Mouse (Mus musculus) bone marrow, adult 2 months (tissue): ENCODE measurements around the gene Chd3. TPM values are rescaled to one million over a fixed set of nuclear protein-coding genes. Genes with fewer than 3 reads are reported as not detected.

Experiments
- H3K27ac ChIP-seq: fragments of 200-500 bp; 2 replicates; pipeline ENCODE4 v1.5.1; 2012; ENCODE audit warnings: low read depth, mild to moderate bottlenecking, control low read depth, inconsistent platforms, low read length; ENCODE audit not compliant: control insufficient read depth, poor library complexity, insufficient read depth
- H3K4me1 ChIP-seq: fragments of 200-500 bp; 2 replicates; pipeline ENCODE4 v1.6.1; 2011; ENCODE audit warnings: low read length; ENCODE audit not compliant: control insufficient read depth, insufficient read depth
- H3K4me3 ChIP-seq: fragments of 200-500 bp; replicated peaks from 2 replicates; pipeline ENCODE3; 2011; ENCODE audit warnings: mild to moderate bottlenecking, low read depth, low read length, control low read depth; ENCODE audit not compliant: control insufficient read depth
- CTCF ChIP-seq: fragments of 200-500 bp; IDR thresholded peaks from 2 replicates; pipeline ENCODE4 v1.5.1; 2011; ENCODE audit warnings: low read length, control low read depth; ENCODE audit not compliant: control insufficient read depth, insufficient read depth
- POLR2A ChIP-seq: fragments of 200-500 bp; IDR thresholded peaks from 2 replicates; pipeline ENCODE4 v1.6.1; 2011; ENCODE audit warnings: low read depth, mild to moderate bottlenecking, control low read depth, low read length, borderline replicate concordance; ENCODE audit not compliant: control insufficient read depth
- WGBS: fragments of 180-500 bp; shearing (Covaris S2); methylation state at CpG from one replicate; pipeline ENCODE4 v1.1.7; 2018; 5-methylcytosine and 5-hydroxymethylcytosine counted together
- polyA plus RNA-seq: library from polyadenylated mRNA; stranded (reverse); fragments of >200 nt; gene quantifications from 2 replicates; pipeline ENCODE4 v1.2.4, GENCODE M21; 2011; ENCODE audit warnings: low replicate concordance; ENCODE audit not compliant: missing spikeins, insufficient read depth, insufficient read length

Gene Chd3
- polyA plus RNA-seq, 1 experiment, result 54.5 TPM

- Histone ChIP-seq H3K27ac (no peak overlapping the region), H3K4me1 (no peaks in the 10 kb centered on the region), H3K4me3 (no peak overlapping the region)
- TF ChIP-seq POLR2A (no peak), CTCF (no peak)
- WGBS, result 86% methylated on average over 5 of the region's 5 CpGs
These were observed 12.7 kb downstream of the Chd3 start for GRCm38 (mm10) chr11:69356544-69356943.

GRCm38 (mm10) chr11:69346441-69346840 is 22.8 kb downstream of the Chd3 start:
- 96% methylated on average over 26 of the region's 26 CpGs for WGBS
- TF ChIP-seq CTCF (no peak), POLR2A (no peak)
- Histone ChIP-seq H3K4me3 (no peak overlapping the region), H3K4me1 (no peaks in the 10 kb centered on the region), H3K27ac (no peak overlapping the region)

DNA sequence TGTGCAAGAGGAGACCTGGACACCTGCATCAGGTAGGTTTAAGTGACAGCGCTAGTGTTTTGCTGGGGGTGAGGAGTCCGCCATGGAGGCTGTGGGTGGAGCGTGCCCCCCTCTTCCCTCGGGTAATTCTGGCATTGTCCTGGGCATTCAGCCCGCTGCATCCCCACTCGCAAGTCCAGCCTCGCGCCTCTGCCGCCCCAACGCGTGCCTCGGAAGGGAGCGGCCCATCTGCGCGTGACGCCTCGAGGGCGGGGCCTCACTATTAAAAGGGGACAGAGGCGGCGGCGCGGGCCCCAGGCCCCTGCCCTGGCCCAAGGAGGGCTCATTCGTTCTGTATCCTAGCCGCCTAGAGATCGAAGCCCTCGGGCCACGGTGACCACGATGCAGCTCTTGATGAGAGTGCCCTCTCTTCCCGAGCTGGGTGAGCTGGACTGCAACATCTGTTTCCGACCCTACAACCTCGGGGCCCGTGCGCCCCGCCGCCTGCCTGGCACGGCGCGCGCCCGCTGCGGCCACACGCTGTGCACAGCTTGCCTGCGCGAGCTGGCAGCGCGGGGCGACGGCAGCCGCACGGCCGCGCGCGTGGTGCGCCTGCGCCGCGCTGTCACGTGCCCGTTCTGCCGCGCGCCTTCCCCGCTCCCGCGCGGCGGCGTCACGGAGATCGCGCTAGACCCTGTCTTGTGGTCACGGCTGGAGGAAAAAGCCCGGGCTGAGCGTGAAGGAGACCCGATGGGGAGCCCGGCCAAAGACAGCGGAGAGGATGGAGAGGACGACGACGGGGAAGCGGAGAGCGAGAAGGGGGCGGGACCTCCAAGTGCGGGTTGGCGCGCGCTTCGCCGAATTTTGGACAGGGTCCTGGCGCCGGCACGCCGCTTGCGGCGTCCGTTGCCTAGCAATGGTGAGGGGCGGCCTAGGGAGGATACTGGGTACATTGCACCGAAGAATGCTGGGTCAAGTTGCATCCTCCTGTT is 28.8 kb downstream of the Chd3 start, which contains the start of gene Rnf227:
Rnf227 (plus strand) TSS at position 301 of the 971 bp plus-strand sequence.
- peaks cover 2% of the 10 kb centered on the region; the same call in 1 of the 2 replicates for H3K4me1 ChIP-seq
- peak within 1 kb of the TSS; percentile 77 for H3K4me3 ChIP-seq
- no peak for TF ChIP-seq CTCF
- TF ChIP-seq POLR2A, result no peak
- WGBS, result 3% methylated on average over 99 of the region's 99 CpGs
- peak within 1 kb of the TSS; percentile 60 for H3K27ac ChIP-seq

GRCm38 (mm10) chr11:69334796-69335195 is 34.4 kb downstream of the Chd3 start:
- WGBS, result 78% methylated on average over 4 of the region's 4 CpGs

GRCm38 (mm10) chr11:69333922-69334321 is 35.3 kb downstream of the Chd3 start:
- Histone ChIP-seq H3K4me3 (no peak overlapping the region), H3K4me1 (no peaks in the 10 kb centered on the region; the same call in 1 of the 2 replicates), H3K27ac (no peak overlapping the region)
- no peak for TF ChIP-seq POLR2A
- WGBS, result 16% methylated on average over 3 of the region's 3 CpGs

More at GRCm38 (mm10) chr11:69334796-69335195, 34.4 kb downstream of the Chd3 start:
- Histone ChIP-seq H3K27ac (no peak overlapping the region), H3K4me3 (no peak overlapping the region), H3K4me1 (no peaks in the 10 kb centered on the region; the same call in 1 of the 2 replicates)
- TF ChIP-seq CTCF (no peak), POLR2A (no peak)

DNA sequence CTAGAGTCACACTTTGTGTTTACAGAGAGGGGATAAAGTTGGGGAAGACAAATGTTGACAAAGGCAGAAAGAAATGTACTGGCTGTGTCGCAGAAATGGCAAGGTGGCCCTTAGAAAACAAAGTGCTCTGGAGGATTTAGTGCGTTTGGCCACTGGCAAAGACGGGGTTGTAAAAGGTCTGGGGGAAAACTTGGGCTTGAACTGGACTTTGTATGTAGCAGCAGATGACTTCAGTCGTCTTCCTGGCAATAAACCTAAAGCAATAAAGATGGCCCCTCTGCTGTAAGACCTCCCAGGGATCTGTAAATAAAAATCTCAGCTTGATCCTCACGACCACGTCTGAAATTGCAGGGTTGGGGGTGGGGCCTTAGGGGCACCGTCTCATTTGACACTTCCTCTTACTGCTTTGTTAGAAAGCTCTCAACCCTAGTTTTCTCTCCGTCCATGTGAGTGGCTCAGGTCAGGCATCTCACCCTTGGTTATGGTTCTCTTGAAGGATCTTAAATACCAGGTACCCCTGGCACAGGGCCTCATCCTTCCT is 36.4 kb downstream of the Chd3 start:
- no peaks in the 10 kb centered on the region; the same call in 1 of the 2 replicates for H3K4me1 ChIP-seq
- H3K27ac ChIP-seq, result no peak overlapping the region
- 36% methylated on average over 8 of the region's 8 CpGs for WGBS
- no peak overlapping the region for H3K4me3 ChIP-seq
- TF ChIP-seq POLR2A (no peak), CTCF (no peak)

- under 1% methylated on average over 24 of the region's 24 CpGs for WGBS
- TF ChIP-seq CTCF (no peak), POLR2A (peak; percentile 29; the same call in 1 of the 2 replicates)
- H3K4me3 ChIP-seq, result peak overlapping the region; percentile 62
- H3K27ac ChIP-seq, result no peak overlapping the region
- no peaks in the 10 kb centered on the region; the same call in 1 of the 2 replicates for H3K4me1 ChIP-seq
These were observed 37.2 kb downstream of the Chd3 start for GRCm38 (mm10) chr11:69331929-69332405.

DNA sequence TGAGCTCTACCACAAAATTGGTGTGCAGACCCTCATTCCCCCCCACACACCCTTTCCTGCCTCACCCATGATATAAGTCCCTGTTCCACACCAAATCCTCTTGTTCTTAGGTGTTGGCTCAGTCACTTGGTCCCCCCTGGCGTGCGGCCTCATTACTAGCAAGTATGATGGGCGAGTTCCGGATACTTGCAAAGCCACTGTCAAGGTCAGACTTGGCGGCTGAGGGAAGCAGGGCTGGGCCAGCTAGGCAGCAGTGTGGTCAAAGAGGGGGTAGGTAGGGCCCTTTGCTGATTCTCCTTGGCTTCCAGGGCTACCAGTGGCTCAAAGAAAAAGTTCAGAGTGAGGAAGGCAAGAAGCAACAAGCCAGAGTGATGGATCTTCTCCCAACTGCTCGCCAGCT is 38.1 kb downstream of the Chd3 start:
- no peaks in the 10 kb centered on the region; the same call in 1 of the 2 replicates for H3K4me1 ChIP-seq
- WGBS, result 82% methylated on average over 6 of the region's 6 CpGs

More for the DNA sequence above, 38.1 kb downstream of the Chd3 start:
- no peak overlapping the region for H3K4me3 ChIP-seq
- TF ChIP-seq CTCF (no peak), POLR2A (no peak)
- H3K27ac ChIP-seq, result no peak overlapping the region
